Mouse (Mus musculus) cerebellum, adult 2 months (tissue): ENCODE measurements at regions not wholly inside any gene's neighbourhood (a gene's known extent, or its start where the extent isn't known, plus 50 kb on each side); places are given as distances from the start of the nearest gene placed in this dataset.

ENCODE experiments used
- DNase-seq, 2 experiments: peaks; one replicate each; pipeline ENCODE4 v3.0.0; 2021
- H3K27ac ChIP-seq: fragments of 200-500 bp; 2 replicates; pipeline ENCODE4 v1.5.1; 2012; ENCODE audit warnings: low read length, control low read depth, inconsistent platforms; ENCODE audit not compliant: insufficient read depth
- H3K27me3 ChIP-seq: fragments of 200-500 bp; 2 replicates; pipeline ENCODE4 v1.6.1; 2012; ENCODE audit warnings: inconsistent platforms, mild to moderate bottlenecking, low read length, moderate library complexity; ENCODE audit not compliant: control insufficient read depth, insufficient read depth
- H3K4me1 ChIP-seq: fragments of 200-500 bp; 2 replicates; pipeline ENCODE4 v1.6.1; 2011; ENCODE audit warnings: low read length; ENCODE audit not compliant: control insufficient read depth, insufficient read depth
- H3K4me3 ChIP-seq: fragments of 200-500 bp; replicated peaks from 2 replicates; pipeline ENCODE3; 2011; ENCODE audit warnings: mild to moderate bottlenecking, low read depth, low read length, control low read depth; ENCODE audit not compliant: insufficient read depth
- CTCF ChIP-seq: fragments of 200-500 bp; IDR thresholded peaks from 2 replicates; pipeline ENCODE4 v1.5.1; 2011; ENCODE audit warnings: low read depth, mild to moderate bottlenecking, control low read depth, low read length, moderate library complexity, borderline replicate concordance; ENCODE audit not compliant: insufficient read depth
- POLR2A ChIP-seq: fragments of 200-500 bp; IDR thresholded peaks from 2 replicates; pipeline ENCODE4 v1.6.1; 2011; ENCODE audit warnings: low read length, control low read depth, borderline replicate concordance; ENCODE audit not compliant: insufficient read depth
- WGBS: fragments of 180-500 bp; shearing (Covaris S2); methylation state at CpG from one replicate; pipeline ENCODE4 v1.1.7; 2018; 5-methylcytosine and 5-hydroxymethylcytosine counted together

DNA sequence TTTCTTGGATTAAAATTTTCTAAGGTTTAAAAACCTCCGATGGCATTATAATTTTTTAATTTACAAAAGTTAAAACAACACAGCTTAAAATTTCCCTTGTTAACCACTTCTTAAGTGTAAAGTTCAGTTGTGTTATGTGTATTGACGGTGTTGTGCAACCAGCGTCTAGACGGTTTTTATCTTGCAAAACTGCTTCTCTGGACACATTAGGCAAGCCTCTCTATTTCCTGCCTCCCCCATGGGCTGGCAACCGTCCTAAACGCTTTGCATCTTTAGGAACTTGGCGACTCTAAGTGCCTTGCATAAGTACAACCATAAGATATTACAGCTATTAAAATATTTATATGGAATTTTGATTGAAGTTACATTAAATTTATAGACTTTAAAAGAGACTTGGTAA lies 871.5 kb upstream of the Car8 start:
- TF ChIP-seq POLR2A (no peak), CTCF (no peak)
- 61% methylated on average over 7 of the region's 7 CpGs for WGBS
- H3K27me3 ChIP-seq, result no peaks in the 10 kb centered on the region
- H3K27ac ChIP-seq, result no peak overlapping the region
- H3K4me1 ChIP-seq, result peaks cover 23% of the 10 kb centered on the region
- H3K4me3 ChIP-seq, result no peak overlapping the region
- DNase-seq, result no peak

DNA sequence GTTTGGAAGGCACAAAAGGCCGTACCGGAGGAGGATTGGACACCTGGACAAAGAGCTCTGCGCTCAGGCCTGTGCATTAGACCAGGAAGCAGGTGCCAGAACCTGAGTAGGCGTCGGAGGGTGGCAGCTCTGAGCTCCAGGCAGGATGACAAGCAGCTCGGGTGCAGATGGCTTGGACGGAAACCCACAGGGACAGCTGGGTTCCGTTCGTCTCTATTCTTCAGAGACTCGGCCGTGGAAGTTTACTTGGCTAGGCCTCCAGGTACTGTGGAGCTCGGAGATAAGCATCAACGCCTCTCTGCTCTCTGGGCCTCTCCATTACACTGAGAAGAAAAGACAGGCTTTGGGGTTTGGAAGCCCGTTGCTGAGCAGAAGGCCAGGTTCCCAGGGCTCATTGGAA lies 868.5 kb upstream of the Car8 start:
- H3K27ac ChIP-seq, result peak overlapping the region; percentile 96
- TF ChIP-seq POLR2A (peak; percentile 35; the same call in 1 of the 2 replicates), CTCF (peak; percentile 21; the same call in 1 of the 2 replicates)
- peak; percentile 92 to 97 for DNase-seq
- H3K4me1 ChIP-seq, result peaks cover 16% of the 10 kb centered on the region
- no peaks in the 10 kb centered on the region for H3K27me3 ChIP-seq
- WGBS, result 17% methylated on average over 14 of the region's 14 CpGs
- no peak overlapping the region for H3K4me3 ChIP-seq

DNA sequence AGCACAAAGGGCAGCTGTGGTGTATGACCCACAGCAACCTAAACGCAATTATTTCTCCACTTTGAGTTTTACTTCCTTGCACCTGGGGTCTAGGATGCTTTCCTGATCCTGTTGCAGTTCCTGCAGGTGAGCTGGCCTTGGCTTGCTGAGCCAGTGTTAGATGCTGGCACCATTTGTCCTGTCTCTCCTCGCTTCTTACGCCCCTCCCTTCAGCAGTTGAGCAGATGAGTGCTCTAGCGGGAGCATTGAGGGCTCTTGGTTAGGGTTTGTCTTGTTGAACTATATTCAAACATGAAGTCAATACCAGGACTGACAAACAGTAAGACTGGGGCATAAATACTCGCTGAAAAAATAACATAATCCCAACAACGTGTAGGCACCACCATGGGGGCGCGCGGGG lies 867.9 kb upstream of the Car8 start:
- Histone ChIP-seq H3K27me3 (no peaks in the 10 kb centered on the region), H3K4me1 (peaks cover 16% of the 10 kb centered on the region), H3K4me3 (no peak overlapping the region), H3K27ac (peak overlapping the region; percentile 96)
- TF ChIP-seq POLR2A, result no peak
- TF ChIP-seq CTCF, result no peak
- 40% methylated on average over 9 of the region's 9 CpGs for WGBS
- DNase-seq, result peak; percentile 40 to 49

DNA sequence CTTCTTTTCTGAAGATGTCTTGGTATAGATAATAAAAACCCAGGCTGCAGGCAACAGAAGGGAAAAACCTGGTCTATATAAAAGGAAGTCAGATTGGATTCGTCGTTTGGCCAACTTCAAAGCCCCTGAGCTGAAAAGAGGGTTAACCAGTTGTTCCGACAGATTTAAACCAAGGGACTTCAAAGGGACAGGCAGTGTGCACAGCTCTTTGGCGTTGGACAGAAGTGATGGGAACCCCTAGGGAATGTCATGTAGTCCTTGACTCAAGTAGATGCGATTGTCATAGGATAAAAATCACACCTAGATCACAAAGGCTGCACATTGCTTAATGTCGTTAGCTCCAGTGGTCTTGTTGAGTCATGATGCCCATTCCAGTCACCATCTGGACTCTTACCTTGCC lies 865.8 kb upstream of the Car8 start:
- Histone ChIP-seq H3K27ac (no peak overlapping the region), H3K4me3 (no peak overlapping the region), H3K27me3 (no peaks in the 10 kb centered on the region), H3K4me1 (peaks cover 16% of the 10 kb centered on the region)
- 77% methylated on average over 6 of the region's 6 CpGs for WGBS
- no peak for DNase-seq
- no peak for TF ChIP-seq CTCF
- no peak for TF ChIP-seq POLR2A

DNA sequence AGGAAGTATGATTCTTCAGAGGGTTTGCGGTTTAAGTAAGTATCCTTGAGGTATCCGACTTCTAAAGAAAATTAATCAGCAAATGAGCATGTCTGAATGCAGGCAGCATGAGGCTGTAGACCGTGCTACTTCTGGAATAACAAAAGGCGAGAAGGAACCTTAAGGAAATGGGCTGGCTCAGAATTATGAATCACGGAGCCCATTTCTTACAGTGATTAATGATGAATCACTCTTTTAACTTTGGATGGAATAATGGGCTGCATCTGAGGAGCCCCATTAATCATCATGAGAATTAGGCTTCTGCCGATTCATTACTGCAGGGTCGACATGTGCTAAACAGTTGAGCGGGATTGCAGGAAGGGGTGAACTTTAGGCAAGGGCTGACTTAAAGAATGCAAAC lies 865.1 kb upstream of the Car8 start:
- WGBS, result 96% methylated on average over 8 of the region's 8 CpGs
- peaks cover 16% of the 10 kb centered on the region for H3K4me1 ChIP-seq
- TF ChIP-seq CTCF, result no peak
- TF ChIP-seq POLR2A, result no peak
- no peak overlapping the region for H3K4me3 ChIP-seq
- no peak overlapping the region for H3K27ac ChIP-seq
- no peak for DNase-seq
- H3K27me3 ChIP-seq, result no peaks in the 10 kb centered on the region

DNA sequence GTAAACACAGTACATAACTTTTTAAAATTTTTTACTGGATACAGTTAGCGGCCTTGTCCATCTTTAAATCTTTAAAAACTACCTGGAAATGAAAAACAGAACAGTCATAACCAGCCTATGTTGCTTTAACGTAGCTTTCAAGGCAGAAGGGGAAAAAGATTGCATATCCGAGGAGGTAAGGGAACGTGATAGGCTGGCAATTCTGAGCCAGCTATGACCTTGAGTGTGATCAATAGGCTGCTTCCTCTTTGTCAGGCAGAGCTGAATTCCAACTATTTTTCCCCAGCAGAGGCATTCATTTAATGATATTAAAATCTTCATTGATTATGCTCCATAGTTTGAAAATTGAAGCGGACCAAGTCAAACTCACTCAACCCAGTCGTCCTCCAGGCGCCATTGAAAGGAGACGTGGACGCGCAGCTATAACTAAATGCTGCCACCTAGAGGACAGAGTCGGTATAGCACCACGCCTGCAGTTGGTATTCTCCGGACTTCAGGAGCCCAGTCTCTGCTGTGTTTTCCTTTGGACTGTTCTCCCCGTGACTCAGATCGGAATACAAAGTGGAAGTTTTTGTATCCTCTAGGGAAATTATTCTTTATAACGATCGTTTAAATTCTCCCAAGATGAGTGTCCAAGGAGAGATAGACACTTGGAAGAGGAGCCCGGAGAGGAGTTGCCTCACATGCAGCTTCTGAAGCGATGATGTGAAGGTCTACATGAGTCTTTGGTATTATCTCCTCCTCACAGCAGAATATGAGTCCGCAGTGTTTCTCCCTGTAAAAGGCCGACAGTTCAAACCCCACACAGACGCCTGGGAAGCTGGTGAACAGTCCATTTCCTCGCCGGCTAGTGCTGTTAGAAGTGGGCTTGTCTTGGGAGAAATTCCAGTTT lies 858.2 kb upstream of the Car8 start:
- no peak overlapping the region for H3K4me3 ChIP-seq

DNA sequence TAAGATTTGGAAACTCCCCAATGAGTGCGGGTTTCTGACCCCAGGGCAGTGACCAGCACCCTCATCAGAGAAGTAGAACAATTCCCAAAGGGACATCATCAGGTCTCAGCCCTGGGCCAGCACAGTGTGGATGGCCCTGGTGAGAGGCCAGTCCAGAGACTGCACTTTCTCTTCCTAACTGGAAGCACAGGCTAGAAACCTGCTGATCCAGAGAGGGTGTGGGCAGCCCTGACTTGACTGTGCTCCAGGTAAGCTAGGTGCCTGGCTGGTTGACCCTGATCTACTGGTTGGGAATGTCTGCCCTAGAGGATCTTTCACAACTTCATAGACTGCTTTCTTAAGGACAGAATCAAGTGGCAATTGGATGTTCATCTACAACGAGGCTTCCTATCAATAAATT lies 857.4 kb upstream of the Car8 start:
- WGBS, result 81% methylated on average over 2 of the region's 2 CpGs
- H3K27ac ChIP-seq, result no peak overlapping the region
- no peaks in the 10 kb centered on the region for H3K27me3 ChIP-seq
- no peak for TF ChIP-seq CTCF
- no peak for TF ChIP-seq POLR2A
- no peak overlapping the region for H3K4me3 ChIP-seq
- DNase-seq, result peak in 1 of 2 experiments; percentile 27
- H3K4me1 ChIP-seq, result peaks cover 7% of the 10 kb centered on the region

More for the DNA sequence above, 858.2 kb upstream of the Car8 start:
- Histone ChIP-seq H3K4me1 (peaks cover 7% of the 10 kb centered on the region), H3K27me3 (no peaks in the 10 kb centered on the region), H3K27ac (no peak overlapping the region)
- 22% methylated on average over 24 of the region's 24 CpGs for WGBS
- peak; percentile 83 to 93 for DNase-seq
- TF ChIP-seq POLR2A (no peak), CTCF (peak; percentile 97)

DNA sequence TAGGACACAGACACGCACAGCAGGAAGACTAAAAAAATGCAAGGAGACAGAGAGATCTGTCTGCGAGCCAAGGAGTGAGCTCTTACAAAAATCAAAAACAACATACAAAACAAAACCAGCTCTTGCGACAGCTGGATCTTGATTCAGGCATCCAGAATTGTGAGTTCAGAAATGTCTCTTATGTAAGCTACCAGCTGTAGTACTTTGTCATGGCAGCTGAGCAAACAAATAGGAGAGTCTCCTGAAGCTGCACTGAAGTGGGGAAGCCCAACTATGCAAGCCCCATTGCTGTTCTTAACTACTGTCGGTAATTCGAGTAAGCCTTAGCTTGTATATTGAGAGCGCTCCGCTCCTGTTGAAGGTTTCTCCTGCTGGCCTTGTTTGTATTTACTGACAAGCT lies 856.8 kb upstream of the Car8 start:
- peak in 1 of 2 experiments; percentile 34 for DNase-seq
- H3K27me3 ChIP-seq, result no peaks in the 10 kb centered on the region
- H3K4me3 ChIP-seq, result no peak overlapping the region
- TF ChIP-seq POLR2A (no peak), CTCF (no peak)
- H3K27ac ChIP-seq, result no peak overlapping the region
- peaks cover 7% of the 10 kb centered on the region for H3K4me1 ChIP-seq
- WGBS, result 64% methylated on average over 7 of the region's 7 CpGs
